Mouse (Mus musculus): ENCODE results near the gene Zbtb20.

- TF ChIP-seq EP300 (IDR thresholded peaks at IDR 0.05; ENCODE audit: low read depth) = no peak
- TF ChIP-seq CTCF (IDR thresholded peaks at IDR 0.05; ENCODE audit: low read depth) = no peak
Measured at GRCm38 (mm10) chr16:43663978-43664579, 788.4 kb downstream of the Zbtb20 start, which contains the start of gene Tigit.

Measured in liver, embryonic 14.5 days (tissue).